Mouse (Mus musculus) frontal cortex, adult 2 months (tissue): ENCODE measurements around the gene Hmcn2. TPM values are rescaled to one million over a fixed set of nuclear protein-coding genes. Genes with fewer than 3 reads are reported as not detected.

Experiments
- DNase-seq, 2 experiments: peaks; one replicate each; pipeline ENCODE4 v3.0.0; 2022; ENCODE audit warnings: low spot score in 1 of 2; ENCODE audit errors: extremely low spot score in 1 of 2
- polyA plus RNA-seq: library from polyadenylated mRNA; depleted of rRNA; stranded (reverse); fragments of >200 nt; gene quantifications from 2 replicates; pipeline ENCODE4 v1.2.3, GENCODE M21; 2012

Gene Hmcn2
- polyA plus RNA-seq, 1 experiment, result 2.0 TPM

- no peak for DNase-seq
These were observed 138.8 kb downstream of the Hmcn2 start for GRCm38 (mm10) chr2:31453011-31453410.

- no peak for DNase-seq
These were observed 139.5 kb downstream of the Hmcn2 start for GRCm38 (mm10) chr2:31453559-31454177.

- DNase-seq, result peak in 1 of 2 experiments; percentile 37
These were observed 140.1 kb downstream of the Hmcn2 start for GRCm38 (mm10) chr2:31454280-31454679.

- DNase-seq, result no peak
These were observed 141.2 kb downstream of the Hmcn2 start for GRCm38 (mm10) chr2:31455418-31455817.

- DNase-seq, result no peak
These were observed 144.2 kb downstream of the Hmcn2 start for GRCm38 (mm10) chr2:31458460-31458859.

GRCm38 (mm10) chr2:31458989-31459936 lies 145.0 kb downstream of the Hmcn2 start:
- DNase-seq, result no peak

GRCm38 (mm10) chr2:31460025-31460571 lies 145.9 kb downstream of the Hmcn2 start:
- no peak for DNase-seq

- DNase-seq, result no peak
These were observed 146.7 kb downstream of the Hmcn2 start for GRCm38 (mm10) chr2:31460920-31461319.

- DNase-seq, result no peak
These were observed 147.8 kb downstream of the Hmcn2 start for GRCm38 (mm10) chr2:31462051-31462450.

GRCm38 (mm10) chr2:31463253-31463652 lies 149.0 kb downstream of the Hmcn2 start:
- DNase-seq, result no peak

- no peak for DNase-seq
These were observed 149.7 kb downstream of the Hmcn2 start for GRCm38 (mm10) chr2:31463696-31464528.

GRCm38 (mm10) chr2:31464529-31464910 lies 150.3 kb downstream of the Hmcn2 start:
- DNase-seq, result no peak

GRCm38 (mm10) chr2:31467457-31467856 lies 153.2 kb downstream of the Hmcn2 start:
- DNase-seq, result no peak

GRCm38 (mm10) chr2:31468857-31469256 lies 154.6 kb downstream of the Hmcn2 start:
- no peak for DNase-seq

GRCm38 (mm10) chr2:31469480-31469879 lies 155.3 kb downstream of the Hmcn2 start:
- no peak for DNase-seq

GRCm38 (mm10) chr2:31469931-31470682 lies 155.9 kb downstream of the Hmcn2 start, which contains the start of gene Ass1:
Ass1 (plus strand) TSS chr2:31470207.
- DNase-seq, result peak in 1 of 2 experiments; percentile 66

GRCm38 (mm10) chr2:31470683-31471385 lies 156.6 kb downstream of the Hmcn2 start:
- no peak for DNase-seq

- no peak for DNase-seq
These were observed 157.4 kb downstream of the Hmcn2 start for GRCm38 (mm10) chr2:31471611-31472010.

- peak in 1 of 2 experiments; percentile 63 for DNase-seq
These were observed 158.3 kb downstream of the Hmcn2 start for GRCm38 (mm10) chr2:31472406-31473065.
